Comparison of ENCODE assay signal across 7 mouse cellular contexts in the genomic region with DNA sequence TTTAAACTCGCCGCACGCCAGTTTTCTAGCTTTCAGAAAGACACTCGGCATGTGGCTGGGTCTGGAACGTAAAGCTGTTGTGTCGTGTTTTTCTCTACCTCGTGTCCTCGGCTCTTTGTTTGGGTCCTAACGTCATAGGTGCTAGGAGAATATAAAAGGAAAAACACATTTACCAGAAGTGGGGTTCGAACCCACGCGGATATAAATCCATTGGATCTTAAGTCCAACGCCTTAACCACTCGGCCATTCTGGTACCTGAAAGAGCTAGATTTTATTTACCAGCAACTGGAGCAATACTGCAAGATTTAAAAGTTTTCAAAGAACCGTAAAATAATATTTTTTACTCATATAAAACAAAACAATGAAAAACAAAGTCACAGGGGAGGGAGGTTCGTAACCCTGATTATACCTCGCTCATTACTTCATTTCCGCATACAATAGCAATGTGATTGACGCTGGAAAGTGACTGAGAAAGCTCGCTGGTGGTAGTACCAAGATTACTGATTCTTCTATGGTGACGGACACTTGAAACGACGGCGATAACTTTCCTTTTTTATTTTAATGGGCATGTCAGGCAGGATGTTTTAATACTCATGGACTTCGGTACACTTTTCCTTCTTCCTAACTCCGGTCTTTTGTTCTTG. TPM values are rescaled to one million over a fixed set of nuclear protein-coding genes. Genes with fewer than 3 reads are reported as not detected.
DNase-seq lines count a peak whose midpoint lies in the region; ATAC-seq lines count a peak whose summit lies in the region.

No protein-coding gene starts in this region.

- under 1% methylated on average over 26 of the region's 26 CpGs for WGBS in intestine, embryonic 15.5 days

- 0 out of 2 replicates have a peak, but pooled peaks cover 7% of the 10 kb centered on the region for H3K4me1 ChIP-seq in intestine, embryonic 15.5 days (replicated peaks)

- peak; percentile 81 for DNase-seq in adrenal gland, adult 2 months
- DNase-seq in embryo, embryonic 11.5 days (ENCODE audit: low read depth, low spot score): peak; percentile 88
- peak; percentile 38 for DNase-seq in gastrocnemius, postnatal 25 days
- DNase-seq in left cerebral cortex, postnatal 25 days (ENCODE audit: low spot score in 2 of 2): peak; percentile 88 to 95
- DNase-seq in mesoderm, embryonic 11.5 days (ENCODE audit: low read depth, low spot score): peak; percentile 96
- peak; percentile 73 for DNase-seq in right cerebral cortex, postnatal 25 days

- H3K36me3 ChIP-seq in intestine, embryonic 15.5 days: no peaks in the 10 kb centered on the region

- no peaks in the 10 kb centered on the region for H3K9me3 ChIP-seq in intestine, embryonic 15.5 days

- peak overlapping the region; percentile 90 for H3K27ac ChIP-seq in intestine, embryonic 15.5 days

- no peaks in the 10 kb centered on the region for H3K27me3 ChIP-seq in intestine, embryonic 15.5 days (replicated peaks)

- H3K9ac ChIP-seq in intestine, embryonic 15.5 days: peak overlapping the region; percentile 63

- peak overlapping the region; percentile 69 for H3K4me2 ChIP-seq in intestine, embryonic 15.5 days (replicated peaks)

- ATAC-seq in intestine, embryonic 15.5 days: peak; percentile 57

- peak overlapping the region; percentile 54 for H3K4me3 ChIP-seq in intestine, embryonic 15.5 days (replicated peaks)

- intact Hi-C loops in left cerebral cortex, postnatal 25 days (cut with DNase I): loop anchor here (2.0 to 5.0 kb wide), 5 partner anchors 91 to 781 kb away; a partner anchor contains a TSS

RNA-seq across cellular contexts. Expression of a gene that starts 30.1 kb away (rescaled TPM):
- total RNA-seq in adrenal gland, adult 2 months (2021): not detected
- not detected in 2 replicates for polyA plus RNA-seq in adrenal gland, adult 2 months (2012; rRNA removed)
- not detected for total RNA-seq in gastrocnemius, postnatal 25 days (2021)
- not detected in 2 replicates for polyA plus RNA-seq in intestine, embryonic 15.5 days (2015; fragmentation: Nextera tagmentation; extraction: Ambion mirVana)
- not detected for total RNA-seq in left cerebral cortex, postnatal 25 days (2021)

RNA-seq across cellular contexts. Expression of a gene that starts 45.3 kb away (rescaled TPM):
- total RNA-seq in adrenal gland, adult 2 months (2021): 10 to 100 TPM; 80.8 to 86.7 TPM
- polyA plus RNA-seq in adrenal gland, adult 2 months (2012; rRNA removed): 9.6 and 14.0 TPM in 2 replicates
- total RNA-seq in gastrocnemius, postnatal 25 days (2021): 10 to 100 TPM; 56.9 to 63.4 TPM
- polyA plus RNA-seq in intestine, embryonic 15.5 days (2015; fragmentation: Nextera tagmentation; extraction: Ambion mirVana): 4.2 and 4.4 TPM in 2 replicates
- 10 to 100 TPM; 55.3 to 58.9 TPM for total RNA-seq in left cerebral cortex, postnatal 25 days (2021)

RNA-seq across cellular contexts. Expression of a gene that starts 51.4 kb away (rescaled TPM):
- not detected for total RNA-seq in adrenal gland, adult 2 months (2021)
- not detected in 2 replicates for polyA plus RNA-seq in adrenal gland, adult 2 months (2012; rRNA removed)
- total RNA-seq in gastrocnemius, postnatal 25 days (2021): not detected
- polyA plus RNA-seq in intestine, embryonic 15.5 days (2015; fragmentation: Nextera tagmentation; extraction: Ambion mirVana): not detected in 2 replicates
- not detected for total RNA-seq in left cerebral cortex, postnatal 25 days (2021)

Comparison
In these comparisons a context has a peak if more than half of its experiments do, and no peak if none do; other contexts are left out.
1. Peak in every context shown above with its lines: DNase-seq, ATAC-seq, H3K4me3 ChIP-seq and H3K27ac ChIP-seq.
2. DNase-seq: peak in every context shown above with its lines; median percentile 96 in mesoderm, embryonic 11.5 days; 92 in left cerebral cortex, postnatal 25 days; 88 in embryo, embryonic 11.5 days; 81 in adrenal gland, adult 2 months; 73 in right cerebral cortex, postnatal 25 days; 38 in gastrocnemius, postnatal 25 days.